Mouse (Mus musculus): ENCODE measurements around the gene Med23. TPM values are rescaled to one million over a fixed set of nuclear protein-coding genes. Genes with fewer than 3 reads are reported as not detected.
A peak's percentile ranks its signal among the peaks of the same experiment; 100 is the strongest.

Med23 gene
- polyA plus RNA-seq, 1 experiment from 2014 or later: 17.7 TPM

GRCm38 (mm10) chr10:24930143-24930542, 60.4 kb downstream of the Med23 start:
- no peak overlapping the region for H3K4me2 ChIP-seq
- peaks cover 5% of the 10 kb centered on the region; the same call in 1 of the 2 replicates for H3K4me1 ChIP-seq (ENCODE audit: control insufficient read depth, insufficient read depth, low read length)
- H3K27me3 ChIP-seq (ENCODE audit: control insufficient read depth, insufficient read depth, low read length): no peaks in the 10 kb centered on the region
- no peak for ATAC-seq (replicated peaks; ENCODE audit: insufficient number of reproducible peaks, low FRiP score, low TSS enrichment)
- 83% methylated on average over 6 of the region's 6 CpGs for WGBS (ENCODE audit: insufficient replicate concordance)
- no peaks in the 10 kb centered on the region for H3K36me3 ChIP-seq (ENCODE audit: control insufficient read depth, insufficient read depth, low read length)
- H3K4me3 ChIP-seq (ENCODE audit: low read depth, low read length): no peak overlapping the region
- no peak overlapping the region for H3K9ac ChIP-seq (ENCODE audit: low read depth, low read length)
- H3K27ac ChIP-seq (ENCODE audit: low read depth, low read length): no peak overlapping the region
- H3K9me3 ChIP-seq (replicated peaks; ENCODE audit: control insufficient read depth, low read length): no peaks in the 10 kb centered on the region

DNA sequence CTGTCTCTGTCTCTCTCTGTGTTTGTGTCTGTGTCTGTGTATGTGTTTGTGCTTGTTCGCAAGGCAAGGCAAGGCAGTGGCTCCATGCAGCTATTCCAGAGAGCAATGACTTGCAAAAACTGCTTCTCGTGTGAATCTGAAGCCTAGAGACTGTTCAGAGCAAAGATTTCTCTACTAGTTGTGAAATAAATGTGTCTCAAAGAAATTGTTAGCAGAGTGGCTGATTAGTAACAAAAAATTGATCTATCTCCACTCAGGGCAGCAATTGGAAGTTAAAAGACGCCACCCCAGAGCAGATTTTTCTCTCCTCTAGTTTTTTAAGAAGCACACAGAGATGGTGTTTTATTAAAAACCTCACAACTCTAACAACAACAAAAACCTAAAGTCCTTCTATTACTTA, 78.1 kb downstream of the Med23 start:
- Histone ChIP-seq H3K9me3 (replicated peaks; ENCODE audit: control insufficient read depth, low read length) (no peaks in the 10 kb centered on the region), H3K4me2 (no peak overlapping the region), H3K4me1 (ENCODE audit: control insufficient read depth, insufficient read depth, low read length) (no peaks in the 10 kb centered on the region), H3K9ac (ENCODE audit: low read depth, low read length) (no peak overlapping the region), H3K27me3 (ENCODE audit: control insufficient read depth, insufficient read depth, low read length) (no peaks in the 10 kb centered on the region), H3K36me3 (ENCODE audit: control insufficient read depth, insufficient read depth, low read length) (no peaks in the 10 kb centered on the region), H3K4me3 (ENCODE audit: low read depth, low read length) (no peak overlapping the region), H3K27ac (ENCODE audit: low read depth, low read length) (no peak overlapping the region)
- 71% methylated on average over 3 of the region's 3 CpGs for whole genome bisulfite sequencing (ENCODE audit: insufficient replicate concordance)
- no peak for ATAC-seq (replicated peaks; ENCODE audit: insufficient number of reproducible peaks, low FRiP score, low TSS enrichment)

- 74% methylated on average over 8 of the region's 8 CpGs for WGBS (ENCODE audit: insufficient replicate concordance)
- no peaks in the 10 kb centered on the region for H3K36me3 ChIP-seq (ENCODE audit: control insufficient read depth, insufficient read depth, low read length)
- H3K4me1 ChIP-seq (ENCODE audit: control insufficient read depth, insufficient read depth, low read length): no peaks in the 10 kb centered on the region
- H3K27me3 ChIP-seq (ENCODE audit: control insufficient read depth, insufficient read depth, low read length): no peaks in the 10 kb centered on the region
- no peak overlapping the region for H3K4me2 ChIP-seq
- no peak for ATAC-seq (replicated peaks; ENCODE audit: insufficient number of reproducible peaks, low FRiP score, low TSS enrichment)
- no peak overlapping the region for H3K9ac ChIP-seq (ENCODE audit: low read depth, low read length)
- no peak overlapping the region for H3K27ac ChIP-seq (ENCODE audit: low read depth, low read length)
- no peak overlapping the region for H3K4me3 ChIP-seq (ENCODE audit: low read depth, low read length)
- H3K9me3 ChIP-seq (replicated peaks; ENCODE audit: control insufficient read depth, low read length): no peaks in the 10 kb centered on the region
Measured at GRCm38 (mm10) chr10:24948278-24948677, 78.5 kb downstream of the Med23 start.

GRCm38 (mm10) chr10:24950223-24950622, 80.4 kb downstream of the Med23 start:
- H3K4me2 ChIP-seq: no peak overlapping the region
- no peaks in the 10 kb centered on the region for H3K9me3 ChIP-seq (replicated peaks; ENCODE audit: control insufficient read depth, low read length)
- H3K4me3 ChIP-seq (ENCODE audit: low read depth, low read length): no peak overlapping the region
- H3K27ac ChIP-seq (ENCODE audit: low read depth, low read length): no peak overlapping the region
- no peaks in the 10 kb centered on the region for H3K36me3 ChIP-seq (ENCODE audit: control insufficient read depth, insufficient read depth, low read length)
- WGBS (ENCODE audit: insufficient replicate concordance): 67% methylated on average over 4 of the region's 4 CpGs
- no peaks in the 10 kb centered on the region for H3K27me3 ChIP-seq (ENCODE audit: control insufficient read depth, insufficient read depth, low read length)
- no peak for ATAC-seq (replicated peaks; ENCODE audit: insufficient number of reproducible peaks, low FRiP score, low TSS enrichment)
- H3K4me1 ChIP-seq (ENCODE audit: control insufficient read depth, insufficient read depth, low read length): no peaks in the 10 kb centered on the region
- H3K9ac ChIP-seq (ENCODE audit: low read depth, low read length): no peak overlapping the region

DNA sequence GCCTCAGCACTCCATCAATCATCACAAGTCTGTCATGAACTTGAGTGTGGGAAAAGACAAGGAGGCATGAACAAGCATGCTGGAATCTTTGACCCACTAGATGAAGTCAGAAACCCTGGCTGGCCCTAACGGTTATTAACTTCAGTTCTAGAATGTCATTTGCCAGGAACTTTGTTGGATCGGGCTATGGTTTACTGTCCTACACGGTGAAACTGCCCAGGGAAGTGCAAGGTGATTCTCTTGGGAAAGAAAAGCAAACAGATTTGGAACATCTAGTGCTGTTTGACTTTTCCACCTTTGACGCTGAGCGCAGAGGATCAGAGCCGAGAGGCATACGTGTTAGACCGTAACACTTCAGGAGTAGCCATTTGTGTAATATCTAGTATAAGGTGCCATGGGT, 81.8 kb downstream of the Med23 start:
- Histone ChIP-seq H3K4me3 (ENCODE audit: low read depth, low read length) (no peak overlapping the region), H3K27ac (ENCODE audit: low read depth, low read length) (no peak overlapping the region), H3K9ac (ENCODE audit: low read depth, low read length) (no peak overlapping the region), H3K4me2 (no peak overlapping the region), H3K4me1 (ENCODE audit: control insufficient read depth, insufficient read depth, low read length) (no peaks in the 10 kb centered on the region), H3K27me3 (ENCODE audit: control insufficient read depth, insufficient read depth, low read length) (no peaks in the 10 kb centered on the region), H3K9me3 (replicated peaks; ENCODE audit: control insufficient read depth, low read length) (no peaks in the 10 kb centered on the region), H3K36me3 (ENCODE audit: control insufficient read depth, insufficient read depth, low read length) (no peaks in the 10 kb centered on the region)
- WGBS (ENCODE audit: insufficient replicate concordance): 73% methylated on average over 8 of the region's 8 CpGs
- ATAC-seq (replicated peaks; ENCODE audit: insufficient number of reproducible peaks, low FRiP score, low TSS enrichment): no peak

- no peak overlapping the region for H3K4me2 ChIP-seq
- 76% methylated on average over 7 of the region's 7 CpGs for WGBS (ENCODE audit: insufficient replicate concordance)
- H3K27me3 ChIP-seq (ENCODE audit: control insufficient read depth, insufficient read depth, low read length): no peaks in the 10 kb centered on the region
- no peak overlapping the region for H3K27ac ChIP-seq (ENCODE audit: low read depth, low read length)
- H3K36me3 ChIP-seq (ENCODE audit: control insufficient read depth, insufficient read depth, low read length): no peaks in the 10 kb centered on the region
- no peaks in the 10 kb centered on the region for H3K4me1 ChIP-seq (ENCODE audit: control insufficient read depth, insufficient read depth, low read length)
- no peaks in the 10 kb centered on the region for H3K9me3 ChIP-seq (replicated peaks; ENCODE audit: control insufficient read depth, low read length)
- H3K9ac ChIP-seq (ENCODE audit: low read depth, low read length): no peak overlapping the region
- H3K4me3 ChIP-seq (ENCODE audit: low read depth, low read length): no peak overlapping the region
- no peak for ATAC-seq (replicated peaks; ENCODE audit: insufficient number of reproducible peaks, low FRiP score, low TSS enrichment)
Measured at GRCm38 (mm10) chr10:24952549-24952948, 82.8 kb downstream of the Med23 start.

- WGBS (ENCODE audit: insufficient replicate concordance): 69% methylated on average over 6 of the region's 6 CpGs
- H3K9ac ChIP-seq (ENCODE audit: low read depth, low read length): no peak overlapping the region
- H3K4me1 ChIP-seq (ENCODE audit: control insufficient read depth, insufficient read depth, low read length): no peaks in the 10 kb centered on the region; the same call in 1 of the 2 replicates
- no peaks in the 10 kb centered on the region for H3K9me3 ChIP-seq (replicated peaks; ENCODE audit: control insufficient read depth, low read length)
- H3K36me3 ChIP-seq (ENCODE audit: control insufficient read depth, insufficient read depth, low read length): no peaks in the 10 kb centered on the region
- no peak overlapping the region for H3K4me2 ChIP-seq
- H3K27me3 ChIP-seq (ENCODE audit: control insufficient read depth, insufficient read depth, low read length): no peaks in the 10 kb centered on the region
- no peak for ATAC-seq (replicated peaks; ENCODE audit: insufficient number of reproducible peaks, low FRiP score, low TSS enrichment)
- H3K4me3 ChIP-seq (ENCODE audit: low read depth, low read length): no peak overlapping the region
- H3K27ac ChIP-seq (ENCODE audit: low read depth, low read length): no peak overlapping the region
Measured at GRCm38 (mm10) chr10:24953876-24954275, 84.1 kb downstream of the Med23 start.

DNA sequence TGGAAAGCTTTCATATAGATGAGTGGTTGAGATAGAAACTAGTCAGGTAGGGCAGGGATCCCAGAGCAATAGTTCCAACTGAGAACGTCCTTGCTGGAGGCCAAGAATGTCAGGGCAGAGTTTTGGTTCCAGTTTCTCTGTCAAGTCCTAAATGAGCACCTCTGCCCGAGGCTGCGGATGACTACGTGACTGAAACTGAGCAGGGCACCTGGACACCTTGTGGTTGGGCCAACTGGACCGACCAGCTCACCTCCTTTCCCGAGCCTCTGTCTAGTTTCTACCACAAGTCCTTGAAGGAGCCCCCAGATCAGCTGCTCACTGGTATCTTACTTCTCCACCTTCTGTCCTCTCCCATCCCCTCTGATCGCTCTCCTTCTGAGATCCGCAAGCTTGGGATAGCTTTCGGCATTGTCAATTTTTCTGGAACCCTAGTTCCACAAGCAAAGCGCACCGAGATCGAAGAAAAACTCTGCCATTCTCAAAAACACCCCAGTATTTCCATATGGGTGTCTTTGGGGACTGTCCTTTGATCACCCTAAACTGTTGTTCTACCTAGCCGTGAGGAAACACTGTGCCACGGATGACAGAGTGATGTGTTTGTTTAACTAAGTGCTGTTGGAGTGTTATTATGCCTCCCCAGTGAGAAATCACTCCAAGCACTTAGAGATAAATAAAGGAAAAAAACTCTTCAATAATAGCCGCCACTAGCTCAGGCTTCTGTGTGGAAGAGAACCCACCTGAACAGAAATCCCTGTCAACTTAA, 88.7 kb downstream of the Med23 start:
- H3K4me2 ChIP-seq: peak overlapping the region; percentile 57
- H3K4me3 ChIP-seq (ENCODE audit: low read depth, low read length): no peak overlapping the region
- no peak for ATAC-seq (replicated peaks; ENCODE audit: insufficient number of reproducible peaks, low FRiP score, low TSS enrichment)
- no peaks in the 10 kb centered on the region for H3K9me3 ChIP-seq (replicated peaks; ENCODE audit: control insufficient read depth, low read length)
- no peaks in the 10 kb centered on the region for H3K27me3 ChIP-seq (ENCODE audit: control insufficient read depth, insufficient read depth, low read length)
- no peaks in the 10 kb centered on the region for H3K36me3 ChIP-seq (ENCODE audit: control insufficient read depth, insufficient read depth, low read length)
- H3K4me1 ChIP-seq (ENCODE audit: control insufficient read depth, insufficient read depth, low read length): no peaks in the 10 kb centered on the region; the same call in 1 of the 2 replicates
- H3K27ac ChIP-seq (ENCODE audit: low read depth, low read length): no peak overlapping the region
- WGBS (ENCODE audit: insufficient replicate concordance): 43% methylated on average over 15 of the region's 15 CpGs
- H3K9ac ChIP-seq (ENCODE audit: low read depth, low read length): no peak overlapping the region
